Mouse (Mus musculus) testis, adult 2 months (tissue): Measurements from ENCODE around the gene Gtpbp2.

Experiments
- CTCF ChIP-seq: fragments of 200-500 bp; IDR thresholded peaks from 2 replicates; pipeline ENCODE4 v1.5.1; 2012; ENCODE audit warnings: low read depth, mild to moderate bottlenecking, inconsistent platforms, low read length, moderate library complexity; ENCODE audit not compliant: control insufficient read depth, insufficient read depth, insufficient replicate concordance
- POLR2A ChIP-seq: fragments of 200-500 bp; IDR thresholded peaks from 2 replicates; pipeline ENCODE4 v1.6.1; 2012; ENCODE audit warnings: low read depth, mild to moderate bottlenecking, inconsistent platforms, low read length, moderate library complexity; ENCODE audit not compliant: control insufficient read depth

DNA sequence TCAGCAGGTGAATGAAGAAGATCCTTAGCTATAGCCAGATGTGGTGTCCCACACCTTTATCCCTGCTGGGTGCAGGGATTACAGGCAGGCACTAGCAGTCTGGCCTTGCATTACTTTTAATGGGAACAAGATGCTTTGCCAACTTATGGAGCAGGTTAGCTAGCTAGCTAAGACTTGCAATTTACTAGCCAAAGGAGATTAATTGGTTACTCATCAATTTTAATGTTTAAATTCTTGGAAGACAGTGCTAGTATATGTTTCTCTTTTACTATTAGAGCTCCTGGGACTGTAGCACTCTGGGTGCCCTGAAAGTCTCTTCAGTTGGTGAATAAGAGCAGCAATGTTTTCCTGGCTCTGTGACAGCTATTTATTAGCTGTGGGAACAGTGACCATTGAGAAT lies 45.8 kb downstream of the Gtpbp2 start:
- TF ChIP-seq CTCF (no peak), POLR2A (no peak)
